Mouse (Mus musculus): Measurements from ENCODE around the gene Espn.
A peak's percentile ranks its signal among the peaks of the same experiment; 100 is the strongest.

The Espn gene

DNA sequence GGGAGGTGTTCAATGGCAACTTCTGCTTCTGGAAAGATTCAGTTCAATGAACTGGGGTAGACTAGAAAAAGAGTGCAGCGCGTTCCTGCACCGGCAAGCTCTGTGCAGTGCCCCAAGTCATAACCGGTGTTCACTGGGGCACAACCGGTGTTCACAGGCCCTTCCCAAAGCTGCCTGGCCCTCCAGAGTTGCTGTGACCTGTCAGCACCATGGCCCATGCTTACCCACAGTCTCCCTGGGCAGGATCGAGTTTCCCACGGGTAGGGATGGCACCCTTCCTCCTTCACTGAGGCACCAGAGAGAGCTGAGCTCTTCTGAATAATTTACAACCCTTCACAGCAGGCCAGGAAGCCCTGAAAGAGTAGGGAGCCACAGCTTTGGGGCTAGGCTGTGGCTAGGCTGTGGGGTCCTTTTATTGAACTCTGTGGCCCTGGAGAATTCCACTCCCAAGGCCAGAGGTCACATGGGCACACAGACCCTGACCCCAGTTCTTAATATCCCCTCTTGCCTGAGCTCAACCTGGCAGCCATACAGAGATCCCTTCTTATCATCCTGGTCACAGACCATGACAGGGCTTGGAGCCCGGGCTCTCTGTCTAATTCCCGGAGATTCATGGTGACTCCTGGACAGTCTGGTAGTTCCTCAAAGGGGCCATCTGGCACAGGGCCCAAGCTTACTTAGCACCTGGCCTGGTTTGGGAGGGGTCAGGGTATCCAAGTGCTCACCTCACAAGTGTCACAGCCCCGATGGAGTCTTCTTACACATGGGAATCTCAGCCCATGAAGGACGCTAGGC is 5.9 kb downstream of the Espn start:
- DNase-seq, result no peak

DNA sequence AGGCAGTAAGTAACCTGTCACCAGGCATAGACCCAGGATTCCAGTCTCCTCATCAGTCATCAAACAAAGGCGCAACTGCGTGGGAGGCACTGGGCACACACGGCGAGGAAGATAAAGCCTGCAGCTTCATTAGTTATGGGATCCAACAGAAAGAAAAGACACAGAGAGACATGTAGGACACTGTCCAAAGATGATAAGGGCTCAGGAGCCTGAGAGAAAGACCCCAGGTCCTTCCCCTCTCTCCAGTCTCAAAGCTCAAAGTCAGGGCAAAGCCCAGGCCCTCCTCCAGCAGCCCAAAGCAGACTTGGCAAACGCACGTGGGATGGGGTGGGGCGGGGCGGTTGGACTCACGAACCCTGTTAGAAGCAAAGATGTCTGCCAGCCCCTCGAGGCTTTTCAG is 6.7 kb downstream of the Espn start:
- no peak for DNase-seq

DNA sequence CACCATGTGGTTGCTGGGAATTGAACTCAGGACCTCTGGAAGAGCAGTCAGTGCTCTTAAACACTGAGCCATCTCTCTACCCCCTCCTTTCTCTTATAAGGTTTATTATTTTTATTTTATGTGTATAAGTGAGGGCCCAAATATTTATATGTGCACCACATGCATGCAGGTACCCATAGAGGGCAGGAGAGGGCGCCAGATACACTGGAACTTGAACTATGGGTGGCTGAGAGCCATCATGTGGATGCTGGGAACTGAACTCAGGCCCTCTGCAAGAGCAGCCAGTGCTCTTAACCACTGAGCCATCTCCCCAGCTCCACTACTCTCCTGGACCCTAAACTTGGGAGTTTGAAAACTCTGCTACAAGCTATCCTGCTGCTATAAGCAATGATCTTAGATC is 8.5 kb downstream of the Espn start:
- no peak for DNase-seq

DNA sequence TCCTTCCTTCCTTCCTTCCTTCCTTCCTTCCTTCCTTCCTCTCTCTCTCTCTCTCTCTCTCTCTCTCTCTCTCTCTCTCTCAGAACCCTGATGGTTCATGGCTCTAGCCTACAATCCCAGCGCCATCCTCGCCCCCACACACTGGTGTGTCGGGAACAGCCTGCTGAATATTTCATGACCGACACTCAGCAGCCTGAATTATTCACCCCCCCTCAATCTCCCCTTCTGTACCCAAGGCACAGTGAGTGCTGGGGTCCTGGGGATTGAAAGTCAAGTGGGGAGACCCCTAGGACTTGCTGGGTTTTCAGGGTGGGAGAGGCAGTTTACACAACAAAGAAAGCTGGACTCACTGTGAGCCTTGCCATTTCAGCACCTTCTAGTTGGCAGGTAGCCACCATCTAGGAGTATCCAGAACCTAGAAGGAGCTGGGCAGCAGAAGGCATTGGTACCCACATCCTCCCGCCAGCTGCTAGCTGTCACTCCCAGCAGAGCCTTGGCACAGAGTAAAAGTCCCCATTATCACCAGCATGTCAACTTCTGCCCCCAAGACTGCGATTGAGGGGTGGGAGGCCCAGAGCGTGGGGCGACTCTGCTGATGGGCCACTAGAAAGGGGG is 10.5 kb downstream of the Espn start:
- DNase-seq, result no peak

DNA sequence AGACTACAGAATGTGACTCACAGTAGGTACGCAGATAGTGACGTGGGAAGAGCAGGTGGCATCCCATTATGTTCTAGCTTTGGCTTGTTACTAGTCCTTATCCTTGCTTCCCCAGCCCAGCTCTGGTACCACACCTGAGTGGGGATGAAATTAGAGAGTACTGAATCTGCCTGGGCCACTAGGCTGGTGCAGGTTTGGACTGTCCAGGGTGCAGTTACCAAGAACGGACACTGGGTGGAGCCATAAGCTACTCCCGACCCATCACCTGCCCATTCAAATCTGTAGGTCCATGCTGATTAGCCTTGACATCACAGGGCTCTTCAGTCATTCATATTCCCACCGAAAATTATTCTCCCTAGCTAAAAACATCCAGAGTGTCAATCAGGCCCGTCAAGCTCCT is 11.7 kb downstream of the Espn start:
- peak in 1 of 2 experiments; percentile 74 for DNase-seq

DNA sequence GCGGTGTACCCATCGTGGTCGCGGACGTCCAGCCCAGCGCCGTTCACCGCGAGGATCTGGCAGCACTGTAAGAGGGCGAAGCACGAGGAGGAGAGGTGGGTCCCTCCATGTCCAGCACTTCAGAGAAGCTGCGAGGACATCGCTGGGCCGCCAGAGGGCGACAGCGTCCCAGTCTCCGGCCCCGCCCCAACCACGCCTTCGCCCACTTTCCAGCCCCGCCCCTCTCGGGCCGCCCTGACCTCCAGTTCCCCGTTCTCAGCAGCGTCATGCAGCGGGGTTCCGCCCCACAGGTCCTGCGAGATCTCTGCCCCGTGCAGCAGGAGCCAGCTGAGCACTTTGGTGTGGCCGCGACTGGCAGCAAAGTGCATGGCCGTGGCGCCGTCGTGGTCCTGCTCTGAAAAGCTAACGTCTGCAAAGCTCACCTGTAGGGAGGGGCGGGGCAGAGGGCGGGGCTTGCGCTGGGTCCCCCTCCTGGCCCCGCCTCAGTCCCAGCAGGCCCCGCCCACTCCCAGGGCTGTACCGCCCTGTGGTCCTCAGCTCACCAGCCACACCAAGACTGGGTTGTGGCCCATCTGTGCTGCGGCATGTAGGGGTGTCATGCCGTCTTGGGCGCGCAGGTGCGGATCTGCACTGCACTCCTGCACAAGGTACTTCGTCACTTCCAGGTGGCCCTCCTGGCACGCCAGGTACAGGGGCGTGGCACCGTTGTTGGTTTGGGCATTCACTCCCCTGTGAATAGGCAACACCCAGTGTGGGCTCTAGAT is 13.5 kb downstream of the Espn start:
- DNase-seq, result peak; percentile 88 to 89

DNA sequence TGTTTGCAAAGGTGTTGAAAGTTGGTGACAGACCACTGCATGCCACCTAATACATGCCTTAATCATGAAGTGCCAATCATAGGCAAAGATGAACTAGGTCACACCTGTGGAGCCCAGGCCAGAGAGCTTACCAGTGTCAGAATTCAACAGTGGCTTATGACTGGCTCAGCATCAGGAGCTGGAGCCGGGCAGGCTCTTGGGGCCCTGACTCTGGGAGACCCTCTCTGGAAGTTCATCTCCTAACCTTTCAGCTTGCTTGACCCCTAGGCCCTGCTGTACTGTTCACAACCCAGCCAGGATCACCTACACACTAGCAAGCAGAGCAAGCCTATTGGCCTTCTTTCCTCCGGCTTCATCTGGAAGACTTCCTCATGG is 15.3 kb downstream of the Espn start:
- DNase-seq, result no peak

DNA sequence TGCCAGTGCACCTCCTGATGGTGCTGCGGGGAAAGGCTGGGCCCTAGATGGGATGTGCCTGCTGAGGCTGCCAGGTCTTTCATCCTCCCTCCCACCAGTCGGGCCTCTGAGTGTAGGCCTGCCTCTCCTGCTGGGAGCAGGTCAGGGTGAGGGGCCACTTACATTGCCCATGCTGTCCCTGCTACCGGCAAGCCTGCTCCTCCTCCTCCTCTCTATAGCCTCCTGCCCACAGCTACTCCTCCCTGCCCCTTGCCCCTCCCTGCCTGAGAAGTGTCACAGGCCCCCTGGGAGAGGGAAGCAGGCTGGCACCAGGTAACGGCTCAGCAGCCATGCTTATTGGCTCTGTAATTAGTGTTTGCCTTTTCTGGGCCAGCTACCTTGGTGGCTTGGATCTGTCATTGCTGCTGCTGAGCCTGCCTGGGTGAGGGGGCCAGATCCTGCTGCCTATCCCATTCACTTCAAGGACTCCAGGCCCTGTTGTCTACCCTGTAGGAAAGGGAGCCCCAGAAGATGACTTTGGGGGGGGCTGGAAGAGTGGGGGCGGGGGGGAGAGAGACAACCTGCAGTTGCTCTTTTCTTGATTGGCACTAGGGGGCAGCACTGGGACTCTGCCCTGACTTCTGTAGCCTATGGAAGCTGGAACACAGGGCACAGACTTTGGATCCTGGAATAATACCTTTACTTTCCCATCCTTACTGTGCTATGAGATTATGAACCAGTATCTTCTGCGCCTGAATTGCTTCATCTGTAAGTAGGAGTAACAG is 15.9 kb downstream of the Espn start:
- no peak for DNase-seq

DNA sequence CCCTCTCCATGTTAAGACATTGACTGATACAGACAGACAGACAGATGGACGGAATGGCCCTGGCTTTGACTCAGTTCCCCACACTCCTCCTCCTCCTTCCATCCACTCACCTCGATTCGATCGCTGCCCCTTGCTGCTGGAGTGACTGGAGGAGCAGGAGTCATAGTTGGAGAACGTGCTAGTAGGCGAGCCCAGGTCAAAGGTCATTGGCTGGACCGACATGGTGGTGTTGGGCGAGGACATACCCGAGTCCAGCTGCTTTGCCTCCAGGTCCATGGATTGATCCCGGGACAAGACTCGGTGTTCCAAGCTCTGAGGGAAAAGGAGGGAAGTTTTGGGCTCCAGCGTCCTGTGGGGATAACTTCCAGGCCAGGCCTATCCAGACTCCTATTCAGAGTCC is 16.8 kb downstream of the Espn start:
- peak in 1 of 2 experiments; percentile 54 for DNase-seq

DNA sequence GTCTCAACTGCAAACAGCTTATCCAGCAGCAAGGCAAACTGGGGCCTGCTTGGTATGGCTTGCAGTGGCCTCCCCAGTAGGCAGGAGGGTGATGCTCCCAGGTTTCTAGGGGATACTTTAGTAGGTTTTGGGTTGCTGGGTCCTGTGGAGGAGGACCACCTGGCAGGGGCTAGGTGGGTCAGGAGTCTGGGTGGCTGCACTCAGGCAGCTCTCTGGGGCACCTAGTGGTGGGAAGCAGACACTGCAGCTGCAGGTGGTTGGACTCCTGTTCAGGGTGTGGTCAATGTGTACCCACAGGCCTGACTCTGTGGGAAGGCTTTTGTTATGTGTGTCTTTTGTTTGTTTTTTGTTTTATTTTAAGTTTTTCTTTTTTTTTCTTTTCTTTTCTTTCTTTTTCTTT is 17.7 kb downstream of the Espn start:
- peak; percentile 59 to 75 for DNase-seq

DNA sequence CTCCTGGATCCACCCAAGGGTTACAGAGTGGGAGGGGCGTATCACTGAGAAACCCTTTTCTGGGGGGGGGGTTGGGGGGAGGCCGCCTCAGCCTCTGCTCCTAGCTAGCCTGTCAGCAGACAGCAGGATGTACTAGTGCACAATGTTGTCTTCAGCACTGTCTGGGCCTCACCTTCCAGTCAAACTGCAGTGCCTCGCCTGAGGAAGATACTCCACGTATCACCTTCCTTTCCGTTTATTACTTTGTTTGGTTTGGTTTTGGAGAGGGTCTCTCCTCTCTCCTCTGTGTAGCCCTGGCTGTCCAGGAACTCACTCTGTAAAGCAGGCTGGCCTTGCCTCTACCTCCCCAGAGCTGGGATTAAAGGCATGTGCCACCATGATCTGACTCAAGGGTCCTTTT is 19.0 kb downstream of the Espn start:
- no peak for DNase-seq

DNA sequence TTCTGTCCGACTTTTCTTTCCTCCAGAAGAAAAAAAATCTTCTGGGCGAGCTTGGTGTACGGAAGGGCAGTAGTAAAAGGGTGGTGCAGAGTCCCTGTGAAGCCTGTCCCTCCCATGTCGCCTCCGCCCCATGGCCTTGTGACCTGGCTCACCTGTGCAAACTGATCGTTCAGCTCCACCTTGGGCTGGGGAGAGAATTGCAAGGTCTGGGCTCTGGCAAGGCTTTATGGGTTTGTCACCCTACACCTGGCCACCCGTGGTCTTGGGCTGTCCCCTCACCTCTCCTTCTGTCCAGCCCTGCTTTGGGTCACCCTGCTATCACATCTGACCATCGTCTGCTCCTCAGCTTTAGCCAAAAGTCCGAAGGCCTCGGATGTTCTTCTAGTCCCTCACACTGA is 19.4 kb downstream of the Espn start:
- no peak for DNase-seq

DNA sequence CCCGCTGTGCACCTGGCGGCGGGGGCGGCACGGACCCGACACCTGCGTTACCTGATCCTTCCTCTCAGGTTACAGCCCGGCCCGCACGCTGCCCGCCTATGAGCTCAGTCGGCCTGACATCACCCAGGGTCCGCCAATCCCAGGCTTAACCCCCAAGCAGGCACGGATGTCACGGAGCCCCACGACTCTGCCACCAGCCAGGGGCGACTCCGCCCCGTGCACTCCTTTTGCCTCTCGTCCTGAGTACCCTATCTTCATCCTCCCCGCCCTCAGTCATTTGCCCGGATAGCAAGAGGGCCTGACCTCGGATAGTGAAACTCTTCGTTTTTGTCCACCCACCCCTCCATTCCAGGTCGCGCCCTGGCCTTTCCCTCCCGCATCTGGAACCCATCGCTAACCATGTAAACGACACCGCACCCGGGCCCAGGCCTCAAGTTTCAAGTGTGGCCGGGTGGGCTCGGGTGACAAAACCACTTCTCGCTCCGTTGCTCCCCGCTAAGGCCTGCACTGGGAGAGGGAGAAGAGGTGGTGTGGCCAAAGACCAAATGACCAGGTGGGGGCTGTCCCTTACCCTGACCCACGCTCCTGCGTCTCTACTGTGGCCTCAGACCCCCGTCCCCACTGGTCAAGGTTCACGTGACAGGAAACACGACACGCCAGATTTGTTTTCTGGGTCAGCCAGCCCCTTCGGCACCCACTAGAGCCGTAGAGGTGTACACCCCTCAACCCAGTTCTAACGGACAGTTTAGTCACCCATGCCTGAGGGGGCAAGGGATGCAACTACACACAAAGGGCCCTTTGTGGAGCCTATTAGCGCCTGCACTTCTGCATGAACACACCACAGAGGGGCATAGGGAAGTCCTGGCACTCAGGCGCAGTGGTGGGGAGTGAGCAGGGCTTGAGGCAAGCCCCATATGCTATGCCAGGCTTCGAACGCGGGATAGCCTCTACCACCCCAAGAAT is 20.1 kb downstream of the Espn start:
- DNase-seq, result no peak

DNA sequence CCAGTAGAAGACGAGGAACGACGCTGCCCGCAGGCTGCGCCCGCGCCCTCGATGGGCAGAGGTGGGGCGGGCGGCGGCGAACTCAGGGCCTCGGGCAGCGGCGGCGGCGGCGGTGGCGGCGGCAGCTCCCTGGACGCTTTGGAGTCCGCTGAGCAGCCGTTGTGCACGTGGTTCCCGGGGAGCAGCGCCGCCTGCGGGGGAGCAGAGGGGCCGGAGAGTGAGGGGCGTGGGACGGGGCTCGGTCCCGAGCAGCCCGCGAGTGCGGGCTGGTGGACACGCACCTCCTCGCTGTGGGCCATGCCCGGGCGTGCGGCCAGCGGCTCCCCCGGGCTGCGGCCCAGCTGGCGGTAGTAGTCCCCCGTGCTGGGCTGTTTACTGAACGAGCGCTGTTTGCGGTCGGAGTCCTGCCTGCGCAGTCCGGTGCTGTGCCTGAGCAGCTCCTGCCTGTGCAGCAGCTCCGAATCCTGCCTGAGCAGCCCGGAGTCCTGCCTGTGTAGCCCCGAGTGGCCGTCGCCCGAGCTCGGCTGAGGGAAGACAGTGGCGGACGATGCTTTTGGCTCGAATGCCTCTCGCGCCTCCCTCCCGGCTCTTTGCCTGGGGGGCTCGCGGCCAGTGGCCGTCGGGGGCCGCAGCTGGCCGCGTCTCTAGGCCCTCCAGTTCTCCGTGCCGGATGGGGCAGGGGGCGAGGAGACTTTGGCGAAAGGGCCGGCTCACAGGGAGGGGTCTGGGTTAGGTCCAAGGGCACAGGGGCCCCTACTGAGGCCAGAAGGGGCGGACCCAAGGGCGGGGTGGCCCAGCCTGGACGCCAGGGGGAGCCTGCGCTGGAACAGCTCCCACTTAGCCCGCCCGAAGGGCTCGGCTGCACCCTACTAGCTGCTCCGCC is 21.2 kb downstream of the Espn start:
- DNase-seq, result peak; percentile 71 to 77

DNA sequence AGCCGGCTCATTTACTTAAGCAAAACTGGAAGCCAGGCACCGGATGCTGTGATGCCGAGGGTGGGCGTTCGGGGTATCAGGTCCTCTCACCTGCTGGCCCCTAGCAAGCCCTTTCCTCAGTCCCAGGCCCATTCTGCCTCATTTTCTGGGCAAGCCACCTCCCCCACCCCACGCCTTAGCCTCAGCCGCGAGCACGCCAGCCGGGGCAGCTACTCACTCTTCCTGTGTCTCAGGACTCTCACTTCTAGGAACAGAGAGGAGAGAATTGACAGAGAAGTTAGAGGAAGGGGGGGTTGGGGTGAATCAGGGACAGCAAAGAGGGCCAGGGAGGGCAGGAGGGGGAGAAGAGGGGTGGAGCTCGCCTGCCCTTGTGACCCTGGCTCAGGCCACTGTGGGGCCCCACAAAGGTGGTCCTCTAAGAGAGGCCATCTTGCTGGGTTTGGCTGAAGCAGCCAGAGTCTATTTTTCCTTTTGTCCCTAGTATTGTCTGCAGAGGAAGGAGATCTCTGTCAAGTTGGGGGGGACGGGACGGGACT is 22.7 kb downstream of the Espn start:
- DNase-seq, result no peak

DNA sequence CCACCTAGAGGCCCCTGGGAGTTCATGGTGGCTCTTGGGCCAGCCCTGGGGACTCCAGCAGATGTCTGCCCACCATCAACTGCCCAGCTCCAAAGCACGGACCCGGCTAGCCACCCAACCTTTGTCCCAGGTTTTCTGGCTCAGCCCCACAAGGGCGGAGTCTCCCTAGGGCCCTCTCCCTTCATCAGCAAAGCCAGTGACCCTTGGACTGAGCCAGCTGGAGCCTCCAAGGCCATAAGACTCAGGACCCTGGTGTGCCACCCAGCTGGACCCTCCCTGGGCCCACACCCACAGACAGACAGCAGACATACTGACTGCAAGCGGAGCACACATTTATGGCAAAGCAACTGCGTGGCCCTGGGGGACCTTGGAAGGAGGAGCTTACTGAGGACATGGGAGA is 23.4 kb downstream of the Espn start:
- DNase-seq, result peak; percentile 87 to 89

DNA sequence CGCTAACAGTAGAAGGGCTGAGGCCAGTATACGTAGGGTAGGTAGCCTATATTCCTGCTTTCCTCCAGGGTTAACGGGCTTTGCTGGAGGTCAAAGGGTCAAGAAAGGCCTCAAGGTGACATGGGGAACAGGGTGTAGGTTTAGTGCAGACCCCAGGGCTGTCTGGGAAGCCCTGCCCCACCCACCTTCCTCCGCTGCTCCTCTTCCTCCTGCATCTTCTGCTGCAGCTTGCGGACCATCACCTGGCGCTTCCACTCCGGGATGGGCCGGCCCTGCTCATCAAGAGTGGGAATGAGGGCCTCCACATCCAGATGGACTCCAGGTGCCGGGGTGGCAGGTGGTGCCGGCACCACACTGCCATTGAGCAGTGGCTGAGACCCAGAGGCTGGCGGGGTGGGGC is 24.3 kb downstream of the Espn start:
- no peak for DNase-seq

DNA sequence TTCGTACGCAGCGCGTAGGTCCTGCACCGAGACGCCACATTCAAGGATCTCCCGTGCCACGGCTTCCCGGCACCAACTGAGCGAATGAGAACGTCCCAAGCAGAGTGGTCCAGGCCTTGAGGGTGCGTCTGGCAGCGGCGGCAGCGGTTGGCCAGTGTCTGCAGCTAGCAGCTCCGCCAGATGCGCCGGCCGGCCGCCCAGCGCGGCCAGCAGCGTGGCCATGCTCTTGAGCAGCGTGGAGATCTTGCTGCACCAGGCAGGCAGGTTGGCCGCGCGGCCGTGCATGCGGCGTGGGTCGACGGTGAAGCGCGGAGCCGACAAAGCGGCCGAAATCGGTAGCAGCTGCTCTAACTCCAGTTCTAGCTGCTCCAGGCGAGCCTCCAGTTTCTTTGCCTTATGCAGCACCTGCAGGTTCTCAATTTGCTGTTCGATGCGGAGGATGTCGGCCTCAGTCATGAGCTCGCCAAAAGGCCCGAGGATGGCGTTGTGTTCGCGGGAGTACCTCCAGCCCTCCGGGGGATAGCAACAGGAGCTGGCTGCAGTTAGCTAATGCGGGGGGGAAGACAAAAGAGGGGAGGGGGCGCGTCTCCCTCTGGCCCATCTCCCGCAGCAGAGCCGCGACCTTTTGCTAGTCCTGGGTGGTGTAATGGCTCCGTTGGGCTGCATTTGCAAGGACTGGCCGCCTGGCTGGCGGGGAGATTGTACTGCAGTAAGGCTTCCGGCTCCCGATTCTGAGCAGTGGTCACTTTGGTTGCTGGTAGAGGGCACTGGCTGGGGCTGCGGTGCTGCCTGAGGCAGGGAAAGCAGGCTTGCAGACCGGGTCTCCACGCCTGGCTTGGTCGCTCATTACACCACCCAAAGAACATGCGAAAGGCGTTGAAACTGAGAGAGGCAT is 25.9 kb downstream of the Espn start:
- no peak for DNase-seq

DNA sequence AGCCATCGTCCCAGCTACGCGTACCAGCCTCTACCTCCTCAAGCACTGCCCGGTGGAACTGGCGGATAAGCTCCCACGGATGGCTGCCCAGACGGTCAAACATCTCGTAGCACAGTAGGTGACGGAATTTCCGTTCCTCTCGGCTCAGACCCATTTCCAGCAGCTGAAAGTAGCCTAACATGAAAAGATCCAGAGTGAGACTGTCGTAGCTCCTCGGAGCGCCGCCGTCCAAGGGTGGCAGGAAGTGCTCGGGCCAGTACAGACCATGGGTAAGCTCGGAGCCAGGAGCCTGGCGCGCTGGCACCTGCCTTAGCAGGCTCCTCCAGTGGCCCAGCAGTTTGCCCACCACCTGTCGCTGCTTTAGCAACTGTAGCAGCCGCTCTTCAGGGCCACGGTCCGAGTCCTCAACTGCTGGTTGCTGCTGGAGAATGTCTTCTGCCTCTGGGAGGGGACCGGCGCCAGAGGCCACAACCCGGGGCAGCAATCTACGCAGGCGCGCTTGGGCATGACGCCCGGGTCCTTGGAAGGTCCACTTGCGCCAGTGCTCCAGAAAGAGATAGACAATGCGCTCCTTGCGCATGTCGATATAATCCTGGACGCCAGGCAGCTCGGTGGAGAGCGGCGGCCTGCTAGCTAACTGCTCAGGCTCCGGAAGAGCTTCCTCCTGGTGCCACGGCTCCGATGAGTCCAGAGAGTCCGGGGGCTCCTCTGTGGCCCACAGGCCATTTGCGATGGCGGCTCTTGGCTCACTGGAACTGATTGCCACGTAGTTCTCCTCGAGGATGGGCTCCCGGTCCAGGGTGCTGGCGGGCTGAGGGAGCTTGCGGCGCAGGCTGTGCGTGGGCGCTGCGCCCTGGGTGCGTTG is 26.8 kb downstream of the Espn start:
- no peak for DNase-seq
